Mouse (Mus musculus): Measurements from ENCODE around the gene Coa3.

DNA sequence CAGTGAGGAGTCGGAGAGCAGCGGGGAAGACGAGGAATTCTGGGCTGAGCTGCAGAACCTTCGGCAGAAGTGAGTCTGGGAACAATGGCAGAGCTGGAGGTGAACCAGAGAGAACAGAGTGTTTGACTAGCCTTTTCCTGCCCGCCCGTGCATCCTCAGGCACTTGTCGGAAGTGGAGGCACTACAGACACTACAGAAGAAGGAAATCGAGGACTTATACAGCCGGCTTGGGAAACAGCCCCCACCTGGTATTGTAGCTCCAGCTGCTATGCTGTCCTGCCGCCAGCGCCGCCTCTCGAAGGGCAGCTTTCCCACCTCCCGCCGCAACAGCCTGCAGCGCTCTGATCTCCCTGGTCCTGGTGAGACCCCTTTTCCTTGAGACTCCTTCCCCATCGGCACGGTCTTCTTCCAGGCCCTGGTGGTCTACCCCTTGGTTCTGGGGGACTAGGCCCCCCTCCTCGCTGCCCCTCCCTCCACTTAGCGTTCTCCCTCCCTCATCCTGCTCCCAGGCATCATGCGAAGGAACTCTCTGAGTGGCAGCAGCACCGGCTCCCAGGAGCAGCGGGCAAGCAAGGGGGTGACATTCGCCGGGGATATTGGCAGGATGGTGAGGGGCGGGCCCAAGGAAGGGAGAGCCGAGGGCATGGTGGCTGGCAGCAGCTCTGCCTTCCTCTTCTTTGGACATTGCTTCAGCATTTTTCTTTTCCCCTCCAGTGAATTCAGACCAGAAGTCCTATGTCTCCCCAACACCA lies 2.4 kb downstream of the Coa3 start:
- no peak for TF ChIP-seq CTCF (IDR thresholded peaks at IDR 0.05 in 2 of 3, conservative IDR thresholded peaks at IDR 0.05 in 1 of 3; ENCODE audit: control insufficient read depth in 1 of 3, insufficient read depth in 1 of 3, low read depth in 2 of 3, low read length in 3 of 3, poor library complexity in 1 of 3, severe bottlenecking in 1 of 3)
- no peak for TF ChIP-seq MAX (IDR thresholded peaks at IDR 0.05; ENCODE audit: low read length)
- TF ChIP-seq RCOR1 (IDR thresholded peaks at IDR 0.05; ENCODE audit: low read depth, low read length), result no peak
- TF ChIP-seq MXI1 (IDR thresholded peaks at IDR 0.05; ENCODE audit: low read depth, low read length), result no peak
- TF ChIP-seq POLR2A (IDR thresholded peaks at IDR 0.05; ENCODE audit: control insufficient read depth in 1 of 2, insufficient read depth in 1 of 2, low read depth in 1 of 2, low read length in 2 of 2, poor library complexity in 1 of 2), result no peak
- no peak for TF ChIP-seq TBP (IDR thresholded peaks at IDR 0.05; ENCODE audit: low read depth, low read length)
- TF ChIP-seq ZMIZ1 (IDR thresholded peaks at IDR 0.05; ENCODE audit: low read depth, low read length), result no peak
- no peak for TF ChIP-seq SIN3A (IDR thresholded peaks at IDR 0.05; ENCODE audit: low read length)
- TF ChIP-seq POLR2AphosphoS2 (IDR thresholded peaks at IDR 0.05; ENCODE audit: low read length), result no peak
- no peak for TF ChIP-seq JUND (IDR thresholded peaks at IDR 0.05; ENCODE audit: low read depth, low read length)
- TF ChIP-seq TAL1 (IDR thresholded peaks at IDR 0.05; ENCODE audit: low read length), result no peak
- no peak for TF ChIP-seq UBTF (IDR thresholded peaks at IDR 0.05; ENCODE audit: borderline replicate concordance, insufficient read depth, low read depth, low read length)

Data from MEL (cell line).